Mouse (Mus musculus) bone marrow, adult 2 months (tissue): ENCODE measurements around the gene Ugcg.

ENCODE experiments used
- CTCF ChIP-seq: fragments of 200-500 bp; IDR thresholded peaks from 2 replicates; pipeline ENCODE4 v1.5.1; 2011; ENCODE audit warnings: low read length, control low read depth; ENCODE audit not compliant: control insufficient read depth, insufficient read depth
- POLR2A ChIP-seq: fragments of 200-500 bp; IDR thresholded peaks from 2 replicates; pipeline ENCODE4 v1.6.1; 2011; ENCODE audit warnings: low read depth, mild to moderate bottlenecking, control low read depth, low read length, borderline replicate concordance; ENCODE audit not compliant: control insufficient read depth

DNA sequence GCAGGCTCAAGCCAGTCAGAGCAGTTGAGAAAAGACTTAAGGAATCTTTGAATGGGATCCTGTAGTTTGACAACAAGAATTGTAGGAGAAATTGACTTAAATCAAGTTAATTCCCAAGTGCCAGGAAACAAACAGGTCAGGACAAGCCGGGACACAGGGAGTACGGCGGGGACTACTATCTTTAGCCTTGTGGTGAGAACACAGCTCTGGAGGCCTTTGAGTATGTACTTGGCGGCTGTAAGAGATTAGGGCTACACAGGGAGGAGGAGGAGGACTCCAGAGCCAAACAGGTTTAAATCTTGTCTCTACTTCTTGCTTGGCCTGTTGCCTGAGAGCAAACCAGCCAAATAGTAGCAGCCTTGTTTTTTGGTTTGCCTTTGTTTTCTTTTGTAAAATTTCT lies 14.1 kb upstream of the Ugcg start:
- no peak for TF ChIP-seq CTCF
- TF ChIP-seq POLR2A = no peak
